Comparison of ENCODE assay signal across 9 mouse cellular contexts in the genomic region with DNA sequence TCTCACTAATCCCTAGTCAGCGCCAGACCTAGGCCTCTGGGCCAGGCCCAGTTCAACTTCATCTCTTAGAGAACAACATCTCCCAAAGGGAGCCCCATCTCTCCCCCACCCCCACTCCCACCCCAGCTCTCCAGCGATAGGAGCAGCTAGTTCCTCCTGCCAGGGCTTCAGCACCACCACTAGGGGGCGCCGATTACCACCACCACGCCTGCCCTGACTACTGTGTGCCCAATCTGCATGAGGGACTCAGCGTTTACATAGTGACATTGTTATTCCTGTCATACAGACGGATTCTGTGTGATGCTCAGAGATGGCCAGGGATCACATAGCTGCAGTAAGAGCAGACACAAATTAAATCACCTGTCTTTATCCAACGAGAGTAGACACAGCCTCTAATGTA. TPM values are rescaled to one million over a fixed set of nuclear protein-coding genes. Genes with fewer than 3 reads are reported as not detected.
DNase-seq lines count a peak whose midpoint lies in the region; ATAC-seq and TF ChIP-seq lines count a peak whose summit lies in the region.
"Had no signal": no experiment of that assay in that cellular context is flagged by ENCODE, and none has a peak within 500 bp of the region (broad histone marks: within the 10 kb centered on the region; RNA-seq: fewer than 3 reads in every experiment).

No protein-coding gene starts in this region.

- peak; percentile 52 to 59 for DNase-seq in heart, adult 18-20 months
- DNase-seq in lung, postnatal 0 days (ENCODE audit: low spot score), result no peak
- peak; percentile 62 for DNase-seq in thymus, adult 2 months
- no peak for DNase-seq in right cerebral cortex, postnatal 10 days (ENCODE audit: low spot score in 2 of 2)
- no peak for DNase-seq in embryo, embryonic 9.5 days (ENCODE audit: extremely low spot score)

- no peak overlapping the region for H3K9ac ChIP-seq in heart, embryonic 11.5 days (ENCODE audit: low read depth, low read length)
- H3K9ac ChIP-seq in embryonic facial prominence, embryonic 13.5 days, result no peak overlapping the region
- H3K9ac ChIP-seq in lung, postnatal 0 days (replicated peaks; ENCODE audit: low read depth), result no peak overlapping the region
- H3K9ac ChIP-seq: stomach, embryonic 15.5 days had no signal

- H3K36me3 ChIP-seq in heart, embryonic 11.5 days (ENCODE audit: control insufficient read depth, insufficient read depth, low read length), result no peaks in the 10 kb centered on the region
- no peaks in the 10 kb centered on the region for H3K36me3 ChIP-seq in E14TG2a.4 (ENCODE audit: insufficient read depth, low read length)
- H3K36me3 ChIP-seq in embryonic facial prominence, embryonic 13.5 days, result no peaks in the 10 kb centered on the region; the same call in 1 of the 2 replicates
- H3K36me3 ChIP-seq in lung, postnatal 0 days (ENCODE audit: insufficient read depth, low read length), result no peaks in the 10 kb centered on the region
- H3K36me3 ChIP-seq in thymus, adult 2 months (ENCODE audit: control insufficient read depth, insufficient read depth, low read length), result no peaks in the 10 kb centered on the region
- H3K36me3 ChIP-seq: stomach, embryonic 15.5 days had no signal

- H3K4me2 ChIP-seq in heart, embryonic 11.5 days, result no peak overlapping the region
- H3K4me2 ChIP-seq in embryonic facial prominence, embryonic 13.5 days, result no peak overlapping the region
- H3K4me2 ChIP-seq in lung, postnatal 0 days (replicated peaks; ENCODE audit: low read depth, low read length), result no peak overlapping the region
- H3K4me2 ChIP-seq: stomach, embryonic 15.5 days had no signal

- no peaks in the 10 kb centered on the region for H3K4me1 ChIP-seq in heart, embryonic 11.5 days (ENCODE audit: control insufficient read depth, insufficient read depth, low read length)
- peaks cover 76% of the 10 kb centered on the region for H3K4me1 ChIP-seq in E14TG2a.4 (replicated peaks; ENCODE audit: low read depth, low read length)
- H3K4me1 ChIP-seq in embryonic facial prominence, embryonic 13.5 days, result peaks cover 71% of the 10 kb centered on the region
- H3K4me1 ChIP-seq in lung, postnatal 0 days (ENCODE audit: insufficient read depth, low read depth, low read length), result no peaks in the 10 kb centered on the region
- no peaks in the 10 kb centered on the region for H3K4me1 ChIP-seq in thymus, adult 2 months (replicated peaks; ENCODE audit: control insufficient read depth, insufficient read depth, low read length)

- no peaks in the 10 kb centered on the region for H3K9me3 ChIP-seq in heart, embryonic 11.5 days (replicated peaks; ENCODE audit: control insufficient read depth, low read length)
- no peaks in the 10 kb centered on the region for H3K9me3 ChIP-seq in E14TG2a.4 (ENCODE audit: low read length)
- no peaks in the 10 kb centered on the region for H3K9me3 ChIP-seq in embryonic facial prominence, embryonic 13.5 days
- no peaks in the 10 kb centered on the region for H3K9me3 ChIP-seq in lung, postnatal 0 days (ENCODE audit: low read length)
- H3K9me3 ChIP-seq: stomach, embryonic 15.5 days had no signal

- no peak overlapping the region for H3K27ac ChIP-seq in heart, embryonic 11.5 days (ENCODE audit: low read depth, low read length)
- H3K27ac ChIP-seq in embryonic facial prominence, embryonic 13.5 days, result peak overlapping the region; percentile 90
- no peak overlapping the region for H3K27ac ChIP-seq in lung, postnatal 0 days (ENCODE audit: low read length)
- no peak overlapping the region for H3K27ac ChIP-seq in thymus, adult 2 months (ENCODE audit: control insufficient read depth, insufficient read depth, low read length)

- H3K27me3 ChIP-seq in heart, embryonic 11.5 days (ENCODE audit: control insufficient read depth, insufficient read depth, low read length), result peaks cover 16% of the 10 kb centered on the region; the same call in 1 of the 2 replicates
- H3K27me3 ChIP-seq in E14TG2a.4 (ENCODE audit: insufficient read depth, low read length), result peaks cover 39% of the 10 kb centered on the region
- H3K27me3 ChIP-seq in embryonic facial prominence, embryonic 13.5 days, result no peaks in the 10 kb centered on the region
- H3K27me3 ChIP-seq in lung, postnatal 0 days (replicated peaks; ENCODE audit: insufficient read depth, low read length), result no peaks in the 10 kb centered on the region
- H3K27me3 ChIP-seq in thymus, adult 2 months (ENCODE audit: control insufficient read depth, insufficient read depth, low read length), result no peaks in the 10 kb centered on the region
- H3K27me3 ChIP-seq: stomach, embryonic 15.5 days had no signal

- TF ChIP-seq POLR2A in thymus, adult 2 months (IDR thresholded peaks at IDR 0.05; ENCODE audit: control insufficient read depth, extremely low read depth, insufficient read depth, low read length, poor library complexity), result no peak

- ATAC-seq in heart, embryonic 11.5 days (replicated peaks; ENCODE audit: insufficient number of reproducible peaks, low FRiP score, low TSS enrichment), result no peak
- no peak for ATAC-seq in embryonic facial prominence, embryonic 13.5 days (ENCODE audit: insufficient number of reproducible peaks, insufficient read depth, low FRiP score, low TSS enrichment, low read depth)
- ATAC-seq in lung, postnatal 0 days, result peak; percentile 43

- WGBS in heart, embryonic 11.5 days (ENCODE audit: insufficient replicate concordance), result 33% methylated on average over 8 of the region's 8 CpGs
- WGBS in embryonic facial prominence, embryonic 13.5 days, result 39% methylated on average over 8 of the region's 8 CpGs
- 34% methylated on average over 8 of the region's 8 CpGs for WGBS in lung, postnatal 0 days
- 27% methylated on average over 8 of the region's 8 CpGs for WGBS in thymus, adult 2 months

- no peak for TF ChIP-seq EP300 in lung, postnatal 0 days (IDR thresholded peaks at IDR 0.05)

- no peak overlapping the region for H3K4me3 ChIP-seq in heart, embryonic 11.5 days (ENCODE audit: low read depth, low read length)
- no peak overlapping the region for H3K4me3 ChIP-seq in E14TG2a.4 (replicated peaks; ENCODE audit: low read length)
- no peak overlapping the region for H3K4me3 ChIP-seq in embryonic facial prominence, embryonic 13.5 days
- H3K4me3 ChIP-seq in lung, postnatal 0 days (ENCODE audit: low read depth, low read length), result no peak overlapping the region
- no peak overlapping the region for H3K4me3 ChIP-seq in thymus, adult 2 months (ENCODE audit: control insufficient read depth, insufficient read depth, low read length)
- H3K4me3 ChIP-seq: stomach, embryonic 15.5 days had no signal

- peak; percentile 53 for TF ChIP-seq CTCF in E14TG2a.4 (conservative IDR thresholded peaks at IDR 0.05; ENCODE audit: low read length)
- TF ChIP-seq CTCF in lung, postnatal 0 days (IDR thresholded peaks at IDR 0.05), result peak; percentile 73
- TF ChIP-seq CTCF in thymus, adult 2 months (IDR thresholded peaks at IDR 0.05; ENCODE audit: borderline replicate concordance, control insufficient read depth, extremely low read depth, insufficient read depth, low read length, poor library complexity), result peak; percentile 76; the same call in 1 of the 2 replicates

RNA-seq across cellular contexts. Expression of a gene that starts 12.3 kb away (rescaled TPM):
- total RNA-seq in heart, adult 18-20 months (2021), result 1 to 10 TPM; 4.6 to 9.5 TPM
- polyA plus RNA-seq in heart, embryonic 11.5 days (2014; fragmentation: Nextera tagmentation; extraction: Ambion mirVana), result 2.2 and 2.8 TPM in 2 replicates
- polyA plus RNA-seq in embryonic facial prominence, embryonic 13.5 days (2015; fragmentation: Nextera tagmentation; extraction: Ambion mirVana), result 30.0 and 34.3 TPM in 2 replicates
- polyA plus RNA-seq in lung, postnatal 0 days (2015; fragmentation: Nextera tagmentation; extraction: Ambion mirVana), result 8.5 and 9.3 TPM in 2 replicates
- 1.4 and 1.6 TPM in 2 replicates for polyA plus RNA-seq in thymus, adult 2 months (2012; rRNA removed)

RNA-seq across cellular contexts. Expression of a gene that starts 17.4 kb away (rescaled TPM):
- 10 to 100 TPM; 25.0 to 32.3 TPM for total RNA-seq in heart, adult 18-20 months (2021)
- polyA plus RNA-seq in heart, embryonic 11.5 days (2014; fragmentation: Nextera tagmentation; extraction: Ambion mirVana), result 35.9 and 39.3 TPM in 2 replicates
- polyA plus RNA-seq in embryonic facial prominence, embryonic 13.5 days (2015; fragmentation: Nextera tagmentation; extraction: Ambion mirVana), result 51.2 and 58.6 TPM in 2 replicates
- polyA plus RNA-seq in lung, postnatal 0 days (2015; fragmentation: Nextera tagmentation; extraction: Ambion mirVana), result 20.6 and 21.2 TPM in 2 replicates
- 26.4 and 29.9 TPM in 2 replicates for polyA plus RNA-seq in thymus, adult 2 months (2012; rRNA removed)

RNA-seq across cellular contexts. Expression of a gene that starts 47.6 kb away (rescaled TPM):
- 10 to 100 TPM; 31.2 to 32.9 TPM for total RNA-seq in heart, adult 18-20 months (2021)
- polyA plus RNA-seq in heart, embryonic 11.5 days (2014; fragmentation: Nextera tagmentation; extraction: Ambion mirVana), result 67.9 and 76.7 TPM in 2 replicates
- polyA plus RNA-seq in embryonic facial prominence, embryonic 13.5 days (2015; fragmentation: Nextera tagmentation; extraction: Ambion mirVana), result 126 and 127 TPM in 2 replicates
- 62.6 TPM in 2 replicates for polyA plus RNA-seq in lung, postnatal 0 days (2015; fragmentation: Nextera tagmentation; extraction: Ambion mirVana)
- polyA plus RNA-seq in thymus, adult 2 months (2012; rRNA removed), result 76.8 and 90.4 TPM in 2 replicates

Comparison
In these comparisons a context has a peak if more than half of its experiments do, and no peak if none do; other contexts are left out.
1. DNase-seq: peak in heart, adult 18-20 months (2 of 2) and thymus, adult 2 months (single experiment); none in lung, postnatal 0 days (single experiment), right cerebral cortex, postnatal 10 days (0 of 2) and embryo, embryonic 9.5 days (single experiment).
2. Peak in every context shown above with its lines, with median percentiles within 50 percentile points of each other: CTCF ChIP-seq.